Mouse (Mus musculus): ENCODE results near the gene Gyg. TPM values are rescaled to one million over a fixed set of nuclear protein-coding genes. Genes with fewer than 3 reads are reported as not detected.

The Gyg gene
- total RNA-seq (2021), result 10 to 100 TPM; 28.8 to 29.0 TPM
- long read RNA-seq, experiment 1, transcript Gyg-201 (7 exons, 1,922 nt), result major isoform, 13 of 35 reads
- long read RNA-seq, experiment 1, transcript Gyg-204 (8 exons, 1,662 nt), result minor isoform, 8 of 35 reads
- long read RNA-seq, experiment 1, partial matches to known transcripts, result 12 of 35 reads
- long read RNA-seq, experiment 1, other reads (novel, unspliced or antisense), result 2 of 35 reads
- long read RNA-seq, experiment 2, transcript Gyg-204 (8 exons, 1,662 nt), result minor isoform, 7 of 24 reads
- long read RNA-seq, experiment 2, transcript Gyg-201 (7 exons, 1,922 nt), result major isoform, 10 of 24 reads
- long read RNA-seq, experiment 2, partial matches to known transcripts, result 5 of 24 reads
- long read RNA-seq, experiment 2, other reads (novel, unspliced or antisense), result 2 of 24 reads

DNA sequence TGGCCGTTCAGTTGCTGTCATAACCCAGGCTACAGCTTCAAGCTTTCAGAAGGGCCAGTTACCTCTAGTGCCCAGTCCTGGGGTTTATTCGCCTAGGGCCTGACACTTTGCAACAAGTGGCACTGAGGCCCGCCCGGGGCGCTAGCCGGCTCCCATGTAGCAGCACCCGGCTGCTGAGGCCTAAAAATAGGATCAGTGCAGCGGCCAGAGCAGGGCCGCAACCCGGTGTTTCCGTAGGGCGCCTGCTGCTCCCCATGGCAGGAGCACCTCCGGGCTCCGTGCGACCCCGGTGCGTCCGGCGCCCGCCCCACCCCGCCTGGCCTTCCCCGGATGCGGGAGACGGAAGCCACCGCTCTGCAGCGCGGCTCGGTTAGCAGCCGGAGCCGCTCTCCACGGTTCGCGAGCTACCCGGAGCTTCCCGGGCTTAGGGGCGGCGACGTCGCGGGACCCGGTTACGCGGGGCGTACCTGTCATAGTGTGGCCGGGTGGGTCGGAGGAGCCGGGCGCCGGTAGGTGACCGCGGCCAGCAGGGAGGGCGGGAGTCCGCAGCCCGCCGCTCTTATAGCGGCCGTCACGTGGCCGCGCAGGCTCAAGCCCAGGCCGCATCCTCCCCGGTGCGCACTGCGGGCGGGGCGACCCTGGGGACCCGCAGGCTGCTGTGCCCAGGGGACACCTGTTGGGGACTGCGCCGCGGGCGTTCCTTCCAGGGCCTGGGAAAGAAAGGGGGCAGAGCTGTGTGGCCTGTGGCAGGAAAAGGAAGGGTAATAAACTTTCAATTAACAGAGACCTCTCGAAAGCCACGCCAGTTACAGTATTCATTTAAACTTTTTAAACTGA is at the start of gene Gyg:
Gyg (minus strand) TSS at position 787 of the 837 bp plus-strand sequence.
- no peak for TF ChIP-seq CTCF (IDR thresholded peaks at IDR 0.05)
- intact Hi-C loops (cut with DNase I), result loop anchor here (2.0 kb wide), 1 partner anchor 526 kb away; the partner anchor contains the start of gene 1700064H15Rik
- peak; percentile 60 to 66 for DNase-seq (ENCODE audit: extremely low spot score in 1 of 2, low spot score in 2 of 2)
- peak within 1 kb of the TSS; percentile 82 for H3K27ac ChIP-seq
- H3K4me3 ChIP-seq, result peak within 1 kb of the TSS; percentile 84

DNA sequence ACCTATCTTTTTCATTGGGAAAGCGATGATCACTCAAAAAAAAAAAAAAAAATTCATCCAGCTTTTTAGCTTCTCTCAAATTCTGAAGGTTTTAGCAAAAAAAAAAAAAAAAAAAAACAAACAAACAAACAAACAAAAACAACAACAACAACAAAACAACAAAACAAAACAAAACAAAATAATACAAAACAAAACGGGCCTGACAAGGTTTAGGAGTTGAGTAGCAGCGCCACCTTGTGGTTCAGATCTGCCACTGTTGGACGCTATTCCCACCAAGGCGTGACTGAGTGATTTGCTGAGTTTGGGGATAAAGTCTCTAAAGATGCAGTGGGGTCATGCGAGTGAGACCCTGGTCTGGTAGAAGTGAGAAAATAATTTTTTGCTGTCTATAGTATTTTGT is 43.8 kb upstream of the Gyg start:
- H3K4me3 ChIP-seq, result no peak overlapping the region
- DNase-seq (ENCODE audit: extremely low spot score in 1 of 2, low spot score in 2 of 2), result peak; percentile 40 to 57
- peak; percentile 85 for TF ChIP-seq CTCF (IDR thresholded peaks at IDR 0.05)
- no peak overlapping the region for H3K27ac ChIP-seq
- intact Hi-C loops (cut with DNase I), result loop anchor here (1.0 to 5.0 kb wide), 2 partner anchors 295 to 677 kb away; no protein-coding TSS in a partner anchor

DNA sequence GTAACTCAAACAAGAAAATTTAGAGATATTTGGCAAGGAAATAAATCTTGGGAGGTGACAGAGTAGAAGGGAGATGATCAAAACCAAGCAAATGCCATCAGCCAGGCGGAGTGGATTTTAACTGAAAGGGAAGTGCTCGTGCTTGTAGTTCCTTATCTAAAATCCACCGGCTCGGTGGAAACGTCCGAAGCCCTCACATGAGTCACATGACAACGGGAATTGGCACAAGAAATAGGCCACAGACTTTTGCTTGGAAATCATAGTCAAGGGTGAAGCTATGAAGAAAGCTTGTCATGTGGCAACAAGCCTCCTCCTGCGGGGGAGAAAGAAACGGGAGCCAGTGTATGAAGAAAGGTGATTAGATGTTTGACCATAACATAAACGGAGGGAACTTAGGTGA is 42.8 kb upstream of the Gyg start:
- intact Hi-C loops (cut with DNase I), result loop anchor here (5.0 kb wide), 1 partner anchor 676 kb away; no protein-coding TSS in a partner anchor
- DNase-seq (ENCODE audit: extremely low spot score in 1 of 2, low spot score in 2 of 2), result no peak
- no peak for TF ChIP-seq CTCF (IDR thresholded peaks at IDR 0.05)
- Histone ChIP-seq H3K27ac (no peak overlapping the region), H3K4me3 (no peak overlapping the region)

DNA sequence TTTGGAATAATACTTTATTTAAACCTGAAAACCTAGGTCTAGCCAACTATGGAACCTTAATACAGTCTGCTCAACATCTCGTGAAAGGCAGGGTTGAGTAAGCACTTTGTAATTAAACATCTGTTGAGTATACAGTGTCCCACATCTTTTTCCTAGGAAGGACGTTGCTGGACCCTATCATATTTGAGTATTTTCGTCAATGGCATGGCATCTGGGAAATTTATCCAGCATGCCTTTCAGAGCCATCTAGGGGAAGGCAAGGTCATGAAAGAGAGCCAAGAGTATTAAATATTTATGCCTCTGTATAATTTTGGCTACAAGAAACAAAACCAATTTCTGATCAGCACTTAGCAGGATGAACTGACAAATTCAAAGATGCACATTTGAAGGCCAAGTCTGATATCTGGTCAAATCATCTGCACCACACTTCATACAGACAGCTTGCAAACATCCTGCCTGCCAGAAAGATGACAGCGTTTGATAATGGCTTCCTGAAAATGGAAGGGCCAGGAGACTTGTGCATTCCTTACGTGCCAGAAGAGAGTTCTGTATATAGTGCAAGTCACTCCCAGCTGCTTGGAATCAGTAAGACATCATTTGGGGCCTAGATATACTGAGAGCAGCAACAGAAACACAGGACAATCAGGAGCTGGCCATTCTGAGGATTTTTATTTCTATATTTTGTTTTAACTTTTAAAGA is 34.0 kb upstream of the Gyg start:
- DNase-seq (ENCODE audit: extremely low spot score in 1 of 2, low spot score in 2 of 2), result no peak
- intact Hi-C loops (cut with DNase I), result no loop called here
- no peak overlapping the region for H3K4me3 ChIP-seq
- no peak for TF ChIP-seq CTCF (IDR thresholded peaks at IDR 0.05)
- H3K27ac ChIP-seq, result no peak overlapping the region

DNA sequence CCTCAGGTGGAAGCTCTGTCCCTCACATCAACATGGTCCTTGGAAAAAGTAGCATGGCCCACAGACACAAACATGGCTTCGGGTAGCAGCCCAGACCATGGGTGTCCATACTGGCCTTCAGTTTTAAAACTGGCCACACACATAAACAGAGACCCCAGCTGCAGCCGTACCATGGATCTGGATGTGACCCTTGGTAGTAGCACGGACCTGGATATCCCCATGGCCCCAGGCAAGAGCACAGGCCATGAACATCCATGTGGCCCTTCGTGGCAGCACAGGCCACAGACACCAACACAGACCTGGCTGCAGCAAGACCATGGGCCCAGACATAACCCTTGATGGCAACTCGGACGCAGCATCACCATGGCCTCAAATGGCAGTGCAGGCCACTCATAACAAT is 17.3 kb upstream of the Gyg start:
- no peak for TF ChIP-seq CTCF (IDR thresholded peaks at IDR 0.05)
- DNase-seq (ENCODE audit: extremely low spot score in 1 of 2, low spot score in 2 of 2), result no peak
- H3K4me3 ChIP-seq, result no peak overlapping the region
- intact Hi-C loops (cut with DNase I), result no loop called here
- no peak overlapping the region for H3K27ac ChIP-seq

DNA sequence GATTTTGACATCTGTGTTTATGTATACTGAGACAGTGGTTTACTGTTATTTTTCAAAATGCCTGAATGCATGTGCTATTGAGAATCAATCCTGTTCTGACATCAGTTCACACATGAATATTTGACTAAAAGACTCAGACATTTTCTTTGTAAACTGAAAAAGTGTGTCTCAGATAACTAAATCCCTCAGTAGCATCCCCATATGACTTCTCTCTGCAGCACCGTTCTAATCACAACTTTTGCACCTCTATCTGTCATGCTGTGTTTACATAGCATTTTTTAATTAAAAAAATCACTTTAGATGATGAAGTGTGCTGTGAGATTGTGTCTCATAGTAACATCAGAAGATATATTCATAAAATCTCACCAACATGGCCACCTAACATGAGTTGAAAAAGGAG is 12.4 kb upstream of the Gyg start:
- Histone ChIP-seq H3K27ac (no peak overlapping the region), H3K4me3 (no peak overlapping the region)
- intact Hi-C loops (cut with DNase I), result no loop called here
- TF ChIP-seq CTCF (IDR thresholded peaks at IDR 0.05), result no peak
- no peak for DNase-seq (ENCODE audit: extremely low spot score in 1 of 2, low spot score in 2 of 2)

- intact Hi-C loops (cut with DNase I), result loop anchor here (2.0 kb wide), 1 partner anchor 527 kb away; the partner anchor contains the start of gene 1700064H15Rik
- no peak for DNase-seq (ENCODE audit: extremely low spot score in 1 of 2, low spot score in 2 of 2)
- H3K27ac ChIP-seq, result no peak overlapping the region
- peak overlapping the region; percentile 84 for H3K4me3 ChIP-seq
- TF ChIP-seq CTCF (IDR thresholded peaks at IDR 0.05), result no peak
Measured at GRCm38 (mm10) chr3:20155476-20155875, 359 bp upstream of the Gyg start.

GRCm38 (mm10) chr3:20151651-20152050 is 3.5 kb downstream of the Gyg start:
- intact Hi-C loops (cut with DNase I), result no loop called here
- TF ChIP-seq CTCF (IDR thresholded peaks at IDR 0.05), result no peak
- no peak overlapping the region for H3K27ac ChIP-seq
- DNase-seq (ENCODE audit: extremely low spot score in 1 of 2, low spot score in 2 of 2), result no peak
- no peak overlapping the region for H3K4me3 ChIP-seq

- no peak for TF ChIP-seq CTCF (IDR thresholded peaks at IDR 0.05)
- DNase-seq (ENCODE audit: extremely low spot score in 1 of 2, low spot score in 2 of 2), result no peak
- no peak overlapping the region for H3K4me3 ChIP-seq
- intact Hi-C loops (cut with DNase I), result no loop called here
- H3K27ac ChIP-seq, result no peak overlapping the region
Measured at GRCm38 (mm10) chr3:20150511-20150910, 4.6 kb downstream of the Gyg start.

DNA sequence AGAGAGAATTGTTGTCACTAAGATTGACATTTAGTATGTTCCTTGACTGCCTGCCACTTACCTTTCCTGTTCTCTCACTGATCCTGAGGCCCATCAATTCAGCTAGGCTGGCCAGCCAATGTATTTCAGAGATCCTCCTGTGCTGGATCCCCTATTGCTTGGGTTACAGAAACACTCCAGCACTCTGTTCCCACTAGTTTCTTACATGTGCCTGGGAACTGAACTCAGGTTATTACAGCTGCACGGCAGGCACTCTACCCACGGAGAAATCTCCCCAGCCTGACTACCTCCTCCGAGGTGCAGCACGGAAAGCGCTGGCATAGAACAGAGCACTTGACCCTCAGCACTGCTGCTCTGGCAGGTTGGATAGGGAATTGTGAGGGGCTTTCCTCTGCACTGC is 7.5 kb downstream of the Gyg start:
- H3K27ac ChIP-seq, result no peak overlapping the region

DNA sequence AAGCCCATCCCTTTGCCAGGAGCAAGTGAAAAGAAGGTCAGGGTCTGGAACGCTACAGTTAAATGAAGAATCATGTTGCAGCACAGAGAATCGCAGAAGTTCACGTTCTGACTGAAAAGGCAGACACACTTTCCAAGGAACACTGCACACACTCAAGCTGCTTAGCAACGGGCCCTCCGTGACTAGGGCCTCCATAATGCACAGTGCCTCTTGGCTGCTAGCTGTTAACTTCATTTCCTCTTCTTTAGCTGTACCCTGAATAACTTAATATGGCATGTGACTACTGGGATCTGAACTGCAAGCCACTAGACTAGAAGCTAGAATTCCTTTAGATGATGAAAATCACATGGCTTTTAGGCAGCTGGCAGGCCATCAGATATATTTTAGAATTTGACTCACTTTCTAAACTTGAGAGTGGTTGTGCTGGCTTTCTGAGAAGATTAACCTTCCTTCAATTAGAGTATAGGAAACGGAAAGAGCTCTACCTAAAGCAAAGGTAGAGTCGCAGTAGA is 8.2 kb downstream of the Gyg start:
- intact Hi-C loops (cut with DNase I), result no loop called here
- no peak for TF ChIP-seq CTCF (IDR thresholded peaks at IDR 0.05)
- H3K4me3 ChIP-seq, result no peak overlapping the region
- DNase-seq (ENCODE audit: extremely low spot score in 1 of 2, low spot score in 2 of 2), result no peak
- no peak overlapping the region for H3K27ac ChIP-seq

More for the DNA sequence above, 7.5 kb downstream of the Gyg start:
- no peak overlapping the region for H3K4me3 ChIP-seq
- intact Hi-C loops (cut with DNase I), result no loop called here
- no peak for DNase-seq (ENCODE audit: extremely low spot score in 1 of 2, low spot score in 2 of 2)
- no peak for TF ChIP-seq CTCF (IDR thresholded peaks at IDR 0.05)
